Mouse (Mus musculus): ENCODE measurements at regions not wholly inside any gene's neighbourhood (a gene's known extent, or its start where the extent isn't known, plus 50 kb on each side); places are given as distances from the start of the nearest gene placed in this dataset.

DNA sequence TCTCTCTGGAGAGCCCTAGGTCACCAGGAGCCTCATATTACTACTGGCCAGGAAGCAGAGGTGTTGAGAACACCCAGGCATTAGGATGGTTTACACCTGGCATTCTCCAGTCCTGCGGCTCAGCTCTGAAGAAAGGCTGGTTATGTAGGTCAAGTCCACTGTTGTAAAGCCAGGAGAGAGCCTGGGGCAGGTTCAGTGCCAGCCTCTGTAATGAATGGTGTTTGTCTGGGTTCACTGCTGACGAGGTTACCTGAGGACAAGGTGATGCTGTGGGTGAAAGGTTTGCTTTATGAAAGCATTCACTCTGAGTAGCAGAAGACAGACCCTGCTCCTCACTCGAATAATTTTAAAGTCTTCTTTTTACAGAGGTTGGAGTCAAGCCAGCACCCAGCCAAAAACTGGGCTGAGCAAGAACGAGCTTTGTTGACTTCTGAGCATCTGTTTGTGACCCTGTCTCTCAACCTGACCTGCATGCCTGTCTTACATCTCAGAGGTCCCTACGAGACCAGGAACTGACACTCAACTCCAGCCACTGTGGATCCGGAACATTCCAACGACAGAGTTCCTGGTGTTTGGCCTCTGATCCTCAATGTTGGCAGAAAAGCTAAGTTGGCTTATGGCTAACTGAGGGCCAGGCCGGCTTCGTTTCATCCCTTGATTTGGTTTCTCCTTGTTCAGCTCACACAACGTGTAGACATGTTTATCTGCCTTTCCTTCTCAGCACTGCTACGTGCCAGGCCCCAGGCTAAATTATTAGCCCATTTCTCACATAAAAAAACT lies 327.0 kb downstream of the Zfp706 start:
- no peaks in the 10 kb centered on the region for H3K9me3 ChIP-seq (ENCODE audit: low read length)
- H3K36me3 ChIP-seq (ENCODE audit: insufficient read depth, low read length) = no peaks in the 10 kb centered on the region
- DNase-seq (ENCODE audit: low spot score) (no peak), ATAC-seq (no peak)
- no peaks in the 10 kb centered on the region for H3K27me3 ChIP-seq (ENCODE audit: insufficient read depth, low read length)
- H3K4me2 ChIP-seq (ENCODE audit: low read depth, low read length) = no peak overlapping the region
- H3K9ac ChIP-seq (replicated peaks; ENCODE audit: low read length) = no peak overlapping the region
- no peak overlapping the region for H3K4me3 ChIP-seq (ENCODE audit: low read length)
- no peaks in the 10 kb centered on the region for H3K4me1 ChIP-seq (ENCODE audit: insufficient read depth, low read length)
- no peak overlapping the region for H3K27ac ChIP-seq
- no peak for TF ChIP-seq CTCF (IDR thresholded peaks at IDR 0.05; ENCODE audit: low read depth)
- 77% methylated on average over 11 of the region's 11 CpGs for WGBS

DNA sequence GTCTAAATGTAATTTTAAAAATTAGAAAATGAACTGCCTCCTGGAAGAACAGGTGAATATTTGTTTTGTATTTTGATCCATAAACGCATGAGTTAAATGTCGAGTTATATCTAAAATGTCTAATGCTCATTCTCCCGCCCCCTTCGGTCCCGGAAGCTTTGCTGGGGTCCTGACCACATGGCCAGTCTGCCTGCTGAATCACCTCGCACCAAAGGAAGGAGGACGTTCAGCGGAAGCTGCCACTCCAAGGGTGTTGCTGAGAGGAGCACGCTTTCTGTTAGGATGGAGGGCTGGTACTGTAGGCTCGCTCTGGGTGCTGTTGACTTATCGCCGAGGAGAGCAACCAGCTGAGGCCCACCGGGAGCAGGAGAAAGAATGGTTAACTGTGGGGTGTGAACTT lies 328.0 kb downstream of the Zfp706 start:
- Histone ChIP-seq H3K27me3 (ENCODE audit: insufficient read depth, low read length) (no peaks in the 10 kb centered on the region), H3K4me1 (ENCODE audit: insufficient read depth, low read length) (no peaks in the 10 kb centered on the region), H3K4me3 (ENCODE audit: low read length) (no peak overlapping the region), H3K36me3 (ENCODE audit: insufficient read depth, low read length) (no peaks in the 10 kb centered on the region), H3K4me2 (ENCODE audit: low read depth, low read length) (no peak overlapping the region), H3K27ac (no peak overlapping the region), H3K9me3 (ENCODE audit: low read length) (no peaks in the 10 kb centered on the region), H3K9ac (replicated peaks; ENCODE audit: low read length) (no peak overlapping the region)
- 88% methylated on average over 13 of the region's 13 CpGs for WGBS
- no peak for TF ChIP-seq CTCF (IDR thresholded peaks at IDR 0.05; ENCODE audit: low read depth)
- ATAC-seq = no peak
- DNase-seq (ENCODE audit: low spot score) = no peak

DNA sequence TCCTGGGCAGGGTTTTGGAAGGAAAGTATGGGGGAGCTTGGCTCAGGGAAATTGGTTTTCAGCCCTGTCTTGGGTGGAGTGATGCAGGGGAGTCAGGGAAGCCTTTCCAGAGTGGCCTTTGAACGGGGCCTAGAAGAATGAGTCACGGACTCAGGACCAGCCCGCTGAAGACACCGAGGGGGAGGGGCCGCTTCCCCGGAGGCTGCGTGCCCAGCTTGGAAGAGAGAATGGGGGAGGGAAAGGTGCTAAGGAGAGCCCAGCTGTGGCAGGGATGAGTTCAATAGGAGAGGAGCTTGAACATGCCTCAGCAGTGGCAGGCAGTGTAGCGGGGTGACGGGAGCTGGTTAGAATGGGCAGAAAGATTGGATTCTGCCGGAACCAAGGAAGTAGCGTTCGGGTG lies 337.8 kb downstream of the Zfp706 start:
- WGBS = 26% methylated on average over 12 of the region's 12 CpGs
- ATAC-seq (no peak), DNase-seq (ENCODE audit: low spot score) (no peak)
- Histone ChIP-seq H3K9ac (replicated peaks; ENCODE audit: low read length) (no peak overlapping the region), H3K9me3 (ENCODE audit: low read length) (no peaks in the 10 kb centered on the region), H3K4me2 (ENCODE audit: low read depth, low read length) (no peak overlapping the region), H3K4me1 (ENCODE audit: insufficient read depth, low read length) (no peaks in the 10 kb centered on the region), H3K36me3 (ENCODE audit: insufficient read depth, low read length) (no peaks in the 10 kb centered on the region), H3K27me3 (ENCODE audit: insufficient read depth, low read length) (no peaks in the 10 kb centered on the region), H3K4me3 (ENCODE audit: low read length) (no peak overlapping the region), H3K27ac (no peak overlapping the region)
- no peak for TF ChIP-seq CTCF (IDR thresholded peaks at IDR 0.05; ENCODE audit: low read depth)

DNA sequence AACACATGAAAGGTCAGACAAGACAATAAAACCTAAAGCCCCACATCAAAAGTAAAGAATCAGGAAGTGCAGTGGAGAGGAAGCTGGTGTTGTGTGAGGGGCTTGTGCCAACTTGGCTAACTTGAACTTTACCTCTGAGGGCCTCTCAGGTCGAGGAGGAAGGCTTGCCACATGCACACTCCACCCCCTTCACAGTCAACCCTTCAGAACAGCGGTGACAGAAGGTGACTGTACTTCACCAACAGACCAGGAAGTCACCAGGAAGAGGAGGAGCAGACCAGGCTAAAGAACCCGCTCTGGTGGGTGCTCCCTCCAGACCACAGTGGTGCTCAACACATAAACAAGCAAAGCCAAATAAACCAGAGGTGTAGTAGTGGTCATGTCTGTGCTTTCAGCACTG lies 341.0 kb downstream of the Zfp706 start:
- no peaks in the 10 kb centered on the region for H3K27me3 ChIP-seq (ENCODE audit: insufficient read depth, low read length)
- no peak for TF ChIP-seq CTCF (IDR thresholded peaks at IDR 0.05; ENCODE audit: low read depth)
- DNase-seq (ENCODE audit: low spot score) (no peak), ATAC-seq (no peak)
- WGBS = 67% methylated on average over 3 of the region's 3 CpGs
- no peak overlapping the region for H3K4me2 ChIP-seq (ENCODE audit: low read depth, low read length)
- no peak overlapping the region for H3K9ac ChIP-seq (replicated peaks; ENCODE audit: low read length)
- H3K36me3 ChIP-seq (ENCODE audit: insufficient read depth, low read length) = no peaks in the 10 kb centered on the region
- H3K4me3 ChIP-seq (ENCODE audit: low read length) = no peak overlapping the region
- no peak overlapping the region for H3K27ac ChIP-seq
- H3K9me3 ChIP-seq (ENCODE audit: low read length) = no peaks in the 10 kb centered on the region
- H3K4me1 ChIP-seq (ENCODE audit: insufficient read depth, low read length) = no peaks in the 10 kb centered on the region

DNA sequence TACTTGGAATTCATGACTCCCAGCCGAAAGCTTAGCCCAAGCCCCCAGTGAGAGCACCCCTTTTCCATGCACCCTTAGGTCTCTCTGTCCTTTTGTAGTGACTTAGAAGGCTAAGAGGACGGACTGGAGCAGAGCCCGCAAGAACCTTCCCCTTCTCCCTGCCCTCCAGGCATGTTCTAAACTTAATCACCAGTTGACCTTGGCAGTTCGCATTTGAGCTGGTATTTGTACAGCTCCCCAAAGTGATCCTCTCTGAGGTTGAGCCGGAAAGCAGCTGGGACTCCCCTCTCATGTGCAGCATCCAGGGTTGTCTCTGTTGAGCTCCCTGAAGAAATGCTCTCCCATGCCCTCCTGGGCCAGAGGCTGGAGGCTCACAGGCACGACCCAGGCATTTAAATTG lies 343.2 kb downstream of the Zfp706 start:
- Histone ChIP-seq H3K36me3 (ENCODE audit: insufficient read depth, low read length) (no peaks in the 10 kb centered on the region), H3K27ac (no peak overlapping the region), H3K4me1 (ENCODE audit: insufficient read depth, low read length) (no peaks in the 10 kb centered on the region), H3K4me3 (ENCODE audit: low read length) (no peak overlapping the region), H3K9ac (replicated peaks; ENCODE audit: low read length) (no peak overlapping the region), H3K9me3 (ENCODE audit: low read length) (no peaks in the 10 kb centered on the region), H3K4me2 (ENCODE audit: low read depth, low read length) (no peak overlapping the region), H3K27me3 (ENCODE audit: insufficient read depth, low read length) (no peaks in the 10 kb centered on the region)
- 82% methylated on average over 6 of the region's 6 CpGs for WGBS
- TF ChIP-seq CTCF (IDR thresholded peaks at IDR 0.05; ENCODE audit: low read depth) = no peak
- ATAC-seq (no peak), DNase-seq (ENCODE audit: low spot score) (no peak)

DNA sequence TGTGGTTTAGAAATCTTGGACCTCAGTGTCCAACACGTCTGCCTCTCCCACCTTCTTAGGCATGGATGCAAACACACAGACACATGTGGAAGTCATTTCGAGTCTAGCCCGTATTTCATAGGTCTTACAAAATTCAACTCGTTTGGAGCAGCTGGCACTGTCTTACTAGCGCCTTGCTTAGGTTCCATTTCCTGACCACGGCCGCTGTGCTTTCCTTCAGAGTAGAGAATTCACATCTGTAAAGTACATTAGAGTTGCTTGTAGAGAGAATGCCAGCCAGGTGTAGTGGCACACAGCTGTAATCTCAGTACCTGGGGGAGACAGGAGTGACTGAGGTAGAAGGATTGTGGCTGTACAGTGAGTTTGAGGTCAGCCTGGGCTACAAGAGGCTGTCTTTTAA lies 346.6 kb downstream of the Zfp706 start:
- 87% methylated on average over 7 of the region's 7 CpGs for WGBS
- no peak overlapping the region for H3K9ac ChIP-seq (replicated peaks; ENCODE audit: low read length)
- ATAC-seq (no peak), DNase-seq (ENCODE audit: low spot score) (no peak)
- TF ChIP-seq CTCF (IDR thresholded peaks at IDR 0.05; ENCODE audit: low read depth) = no peak
- no peak overlapping the region for H3K4me3 ChIP-seq (ENCODE audit: low read length)
- no peaks in the 10 kb centered on the region for H3K27me3 ChIP-seq (ENCODE audit: insufficient read depth, low read length)
- no peaks in the 10 kb centered on the region for H3K36me3 ChIP-seq (ENCODE audit: insufficient read depth, low read length)
- no peak overlapping the region for H3K27ac ChIP-seq
- no peak overlapping the region for H3K4me2 ChIP-seq (ENCODE audit: low read depth, low read length)
- no peaks in the 10 kb centered on the region for H3K4me1 ChIP-seq (ENCODE audit: insufficient read depth, low read length)
- H3K9me3 ChIP-seq (ENCODE audit: low read length) = no peaks in the 10 kb centered on the region

All from hindbrain, postnatal 0 days (tissue).